Mouse (Mus musculus) erythroblast, embryonic 14.5 days (primary cell): ENCODE data around the gene Dgke.

Experiments used
- GATA1 ChIP-seq: IDR thresholded peaks from 2 replicates; pipeline ENCODE4 v1.6.1; 2012; ENCODE audit warnings: low read length, inconsistent platforms, mixed read lengths
- TAL1 ChIP-seq: IDR thresholded peaks from 3 replicates; pipeline ENCODE4 v1.6.1; 2012; ENCODE audit warnings: low read length, inconsistent platforms, mixed read lengths

DNA sequence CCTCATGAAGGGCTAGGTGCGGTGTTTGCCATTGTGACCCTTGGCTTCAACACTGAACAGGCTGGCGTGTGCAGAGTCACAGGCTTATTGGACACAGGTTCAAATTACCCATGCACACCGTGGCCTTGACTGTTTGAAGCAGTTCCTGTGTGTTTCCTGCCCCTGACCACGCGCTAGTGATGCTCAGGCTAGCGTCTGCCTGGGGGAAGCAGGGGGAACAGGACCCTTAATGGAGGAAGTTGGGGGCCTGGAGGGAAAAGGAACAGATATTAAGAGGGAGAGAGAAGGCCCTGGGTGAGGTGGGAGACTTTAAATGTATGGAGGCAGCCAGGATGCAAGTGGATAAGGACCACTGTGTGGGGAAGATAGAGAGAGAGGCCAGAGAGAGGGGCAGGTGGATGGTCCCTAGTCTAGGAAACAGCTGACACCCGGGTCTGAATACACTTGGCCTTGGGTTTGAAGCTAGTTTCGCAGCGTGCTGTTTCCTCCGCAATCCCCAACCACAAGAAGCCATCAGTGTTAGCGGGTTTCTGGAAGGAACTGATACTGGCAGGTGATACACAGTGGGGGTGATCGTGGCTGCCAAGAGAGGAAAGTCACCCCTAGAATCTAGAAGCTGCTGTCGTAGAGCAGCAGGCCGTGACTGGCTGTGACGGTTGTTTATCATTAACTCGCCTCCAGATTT lies 12.5 kb upstream of the Dgke start:
- no peak for TF ChIP-seq TAL1
- TF ChIP-seq GATA1: no peak
